Mouse (Mus musculus) liver, embryonic 16.5 days (tissue): ENCODE measurements around the gene Cfap36. TPM values are rescaled to one million over a fixed set of nuclear protein-coding genes. Genes with fewer than 3 reads are reported as not detected.

Experiments
- ATAC-seq: fragments of 200-750 bp; cut with Nextera tagmentation; 2 replicates; pipeline ENCODE4 v1.8.0; 2017; ENCODE audit warnings: low read depth, mild to moderate bottlenecking, moderate number of reproducible peaks, moderate library complexity
- H3K27ac ChIP-seq: fragments of 300-500 bp; sonication (generic); 2 replicates; pipeline ENCODE4 v1.5.1; 2014; ENCODE audit warnings: mild to moderate bottlenecking, low read length
- H3K27me3 ChIP-seq: fragments of 300-500 bp; sonication (generic); 2 replicates; pipeline ENCODE4 v1.6.1; 2014; ENCODE audit warnings: low read depth, low read length, mixed read lengths; ENCODE audit not compliant: control insufficient read depth, insufficient read depth
- H3K36me3 ChIP-seq: fragments of 300-500 bp; sonication (generic); 2 replicates; pipeline ENCODE4 v1.6.1; 2014; ENCODE audit warnings: mild to moderate bottlenecking; ENCODE audit not compliant: control insufficient read depth, insufficient read depth
- H3K4me1 ChIP-seq: fragments of 300-500 bp; sonication (generic); 2 replicates; pipeline ENCODE4 v1.6.1; 2014; ENCODE audit warnings: low read depth, low read length, mixed read lengths; ENCODE audit not compliant: control insufficient read depth
- H3K4me2 ChIP-seq: fragments of 300-500 bp; sonication (generic); 2 replicates; pipeline ENCODE4 v1.6.1; 2014; ENCODE audit warnings: low read depth, low read length, mixed read lengths
- H3K4me3 ChIP-seq: fragments of 300-500 bp; sonication (generic); 2 replicates; pipeline ENCODE4 v1.5.1; 2014; ENCODE audit warnings: low read depth, mild to moderate bottlenecking, low read length
- H3K9ac ChIP-seq: fragments of 300-500 bp; sonication (generic); 2 replicates; pipeline ENCODE4 v1.6.1; 2014; ENCODE audit warnings: low read depth, low read length
- H3K9me3 ChIP-seq: fragments of 300-500 bp; sonication (generic); replicated peaks from 2 replicates; pipeline ENCODE4 v1.6.1; 2016; ENCODE audit warnings: low read length; ENCODE audit not compliant: control insufficient read depth
- WGBS: fragments of 180-500 bp; shearing (Covaris S2); extraction: QIAGEN DNeasy Blood & Tissue Kit; methylation state at CpG from one replicate; pipeline ENCODE4 v1.1.7; 2014; ENCODE audit not compliant: insufficient replicate concordance; 5-methylcytosine and 5-hydroxymethylcytosine counted together
- polyA plus RNA-seq: library from polyadenylated mRNA; unstranded; fragments of >200 nt; fragmentation: Nextera tagmentation; extraction: Ambion mirVana; gene quantifications from 2 replicates; pipeline ENCODE4 v1.2.1, GENCODE M21; 2015

Gene Cfap36
- polyA plus RNA-seq, result 8.8 and 9.8 TPM in 2 replicates

- WGBS, result under 1% methylated on average over 53 of the region's 53 CpGs
- H3K27ac ChIP-seq, result no peak within 1 kb of the TSS
- H3K4me3 ChIP-seq, result peak within 1 kb of the TSS; percentile 95
- peak within 1 kb of the TSS; percentile 79 for H3K4me2 ChIP-seq
- H3K27me3 ChIP-seq, result no peaks in the 10 kb centered on the region
- H3K36me3 ChIP-seq, result no peaks in the 10 kb centered on the region
- H3K9me3 ChIP-seq, result no peaks in the 10 kb centered on the region
- H3K9ac ChIP-seq, result peak within 1 kb of the TSS; percentile 63
- H3K4me1 ChIP-seq, result peaks cover 7% of the 10 kb centered on the region
- ATAC-seq, result peak; percentile 100
Observed at GRCm38 (mm10) chr11:29246883-29247650, at the start of gene Cfap36. TSS of gene Cfap36 (minus strand) at chr11:29247409.

- no peak overlapping the region for H3K4me3 ChIP-seq
- H3K4me2 ChIP-seq, result no peak overlapping the region
- no peak overlapping the region for H3K27ac ChIP-seq
- no peak for ATAC-seq
- no peaks in the 10 kb centered on the region for H3K9me3 ChIP-seq
- no peaks in the 10 kb centered on the region for H3K4me1 ChIP-seq
- no peak overlapping the region for H3K9ac ChIP-seq
- no peaks in the 10 kb centered on the region for H3K27me3 ChIP-seq
- no peaks in the 10 kb centered on the region for H3K36me3 ChIP-seq
Observed at GRCm38 (mm10) chr11:29287305-29287704, 40.1 kb upstream of the Cfap36 start.

- Histone ChIP-seq H3K36me3 (no peaks in the 10 kb centered on the region), H3K27ac (no peak overlapping the region), H3K4me2 (no peak overlapping the region), H3K9ac (no peak overlapping the region), H3K4me1 (no peaks in the 10 kb centered on the region), H3K4me3 (no peak overlapping the region), H3K27me3 (no peaks in the 10 kb centered on the region), H3K9me3 (no peaks in the 10 kb centered on the region)
- no peak for ATAC-seq
Observed at GRCm38 (mm10) chr11:29286040-29286439, 38.8 kb upstream of the Cfap36 start.

- no peaks in the 10 kb centered on the region for H3K9me3 ChIP-seq
- no peak overlapping the region for H3K4me2 ChIP-seq
- H3K36me3 ChIP-seq, result no peaks in the 10 kb centered on the region
- no peaks in the 10 kb centered on the region for H3K4me1 ChIP-seq
- no peaks in the 10 kb centered on the region for H3K27me3 ChIP-seq
- H3K27ac ChIP-seq, result no peak overlapping the region
- H3K4me3 ChIP-seq, result no peak overlapping the region
- no peak overlapping the region for H3K9ac ChIP-seq
- WGBS, result 46% methylated on average over 3 of the region's 3 CpGs
- ATAC-seq, result no peak
Observed at GRCm38 (mm10) chr11:29274758-29275157, 27.5 kb upstream of the Cfap36 start.

GRCm38 (mm10) chr11:29267824-29268223 is 20.6 kb upstream of the Cfap36 start:
- H3K4me2 ChIP-seq, result no peak overlapping the region
- WGBS, result 14% methylated on average over 3 of the region's 3 CpGs

GRCm38 (mm10) chr11:29254643-29255042 is 7.4 kb upstream of the Cfap36 start:
- no peak for ATAC-seq
- Histone ChIP-seq H3K36me3 (no peaks in the 10 kb centered on the region), H3K9me3 (no peaks in the 10 kb centered on the region), H3K4me3 (no peak overlapping the region), H3K9ac (no peak overlapping the region), H3K4me2 (no peak overlapping the region), H3K27me3 (no peaks in the 10 kb centered on the region), H3K4me1 (no peaks in the 10 kb centered on the region), H3K27ac (no peak overlapping the region)
- 62% methylated on average over 1 of the region's 1 CpGs for WGBS

More at GRCm38 (mm10) chr11:29267824-29268223, 20.6 kb upstream of the Cfap36 start:
- H3K4me1 ChIP-seq, result no peaks in the 10 kb centered on the region
- no peak for ATAC-seq
- H3K27me3 ChIP-seq, result no peaks in the 10 kb centered on the region
- H3K4me3 ChIP-seq, result no peak overlapping the region
- H3K36me3 ChIP-seq, result no peaks in the 10 kb centered on the region
- H3K27ac ChIP-seq, result no peak overlapping the region
- H3K9me3 ChIP-seq, result no peaks in the 10 kb centered on the region
- H3K9ac ChIP-seq, result no peak overlapping the region

- WGBS, result 90% methylated on average over 5 of the region's 5 CpGs
- H3K9me3 ChIP-seq, result no peaks in the 10 kb centered on the region
- ATAC-seq, result no peak
- H3K4me2 ChIP-seq, result no peak overlapping the region
- H3K4me1 ChIP-seq, result peaks cover 7% of the 10 kb centered on the region
- no peaks in the 10 kb centered on the region for H3K36me3 ChIP-seq
- H3K4me3 ChIP-seq, result no peak overlapping the region
- H3K27me3 ChIP-seq, result no peaks in the 10 kb centered on the region
- no peak overlapping the region for H3K9ac ChIP-seq
- H3K27ac ChIP-seq, result no peak overlapping the region
Observed at GRCm38 (mm10) chr11:29248386-29248785, 1.2 kb upstream of the Cfap36 start.

- H3K4me3 ChIP-seq, result peak overlapping the region; percentile 95
- 86% methylated on average over 1 of the region's 1 CpGs for WGBS
- no peak overlapping the region for H3K27ac ChIP-seq
- no peak overlapping the region for H3K9ac ChIP-seq
- no peaks in the 10 kb centered on the region for H3K36me3 ChIP-seq
- no peak for ATAC-seq
- no peaks in the 10 kb centered on the region for H3K9me3 ChIP-seq
- H3K4me1 ChIP-seq, result peaks cover 7% of the 10 kb centered on the region
- no peaks in the 10 kb centered on the region for H3K27me3 ChIP-seq
- peak overlapping the region; percentile 79 for H3K4me2 ChIP-seq
Observed at GRCm38 (mm10) chr11:29247725-29248124, 516 bp upstream of the Cfap36 start.

- Histone ChIP-seq H3K4me3 (peak overlapping the region; percentile 95), H3K27me3 (no peaks in the 10 kb centered on the region), H3K9me3 (no peaks in the 10 kb centered on the region), H3K4me2 (peak overlapping the region; percentile 79), H3K4me1 (peaks cover 7% of the 10 kb centered on the region), H3K27ac (no peak overlapping the region), H3K9ac (peak overlapping the region; percentile 63), H3K36me3 (no peaks in the 10 kb centered on the region)
- ATAC-seq, result no peak
- WGBS, result 60% methylated on average over 4 of the region's 4 CpGs
Observed at GRCm38 (mm10) chr11:29245988-29246387, 1.2 kb downstream of the Cfap36 start.
